Mouse (Mus musculus) liver, embryonic 12.5 days (tissue): ENCODE data around the gene Aanat. TPM values are rescaled to one million over a fixed set of nuclear protein-coding genes. Genes with fewer than 3 reads are reported as not detected.

ENCODE experiments used
- ATAC-seq: fragments of 200-750 bp; cut with Nextera tagmentation; 2 replicates; pipeline ENCODE4 v1.8.0; 2017; ENCODE audit warnings: moderate number of reproducible peaks, mild to moderate bottlenecking, moderate library complexity
- H3K27ac ChIP-seq: fragments of 300-500 bp; sonication (generic); 2 replicates; pipeline ENCODE4 v1.5.1; 2016; ENCODE audit warnings: mild to moderate bottlenecking
- H3K27me3 ChIP-seq: fragments of 300-500 bp; sonication (generic); replicated peaks from 2 replicates; pipeline ENCODE4 v1.6.1; 2016; ENCODE audit warnings: mild to moderate bottlenecking, moderate library complexity
- H3K36me3 ChIP-seq: fragments of 300-500 bp; sonication (generic); 2 replicates; pipeline ENCODE4 v1.6.1; 2016; ENCODE audit warnings: mild to moderate bottlenecking, moderate library complexity
- H3K4me1 ChIP-seq: fragments of 300-500 bp; sonication (generic); 2 replicates; pipeline ENCODE4 v1.6.1; 2016
- H3K4me2 ChIP-seq: fragments of 300-500 bp; sonication (generic); 2 replicates; pipeline ENCODE4 v1.6.1; 2016; ENCODE audit warnings: mild to moderate bottlenecking, moderate library complexity
- H3K4me3 ChIP-seq: fragments of 300-500 bp; sonication (generic); 2 replicates; pipeline ENCODE4 v1.5.1; 2016; ENCODE audit warnings: mild to moderate bottlenecking, moderate library complexity
- H3K9ac ChIP-seq: fragments of 300-500 bp; sonication (generic); 2 replicates; pipeline ENCODE4 v1.6.1; 2016; ENCODE audit warnings: mild to moderate bottlenecking, moderate library complexity
- H3K9me3 ChIP-seq: fragments of 300-500 bp; sonication (generic); replicated peaks from 2 replicates; pipeline ENCODE4 v1.6.1; 2016; ENCODE audit warnings: mild to moderate bottlenecking, moderate library complexity
- WGBS: fragments of 180-500 bp; shearing (Covaris S2); methylation state at CpG from one replicate; pipeline ENCODE4 v1.1.7; 2016; ENCODE audit not compliant: insufficient replicate concordance; 5-methylcytosine and 5-hydroxymethylcytosine counted together
- polyA plus RNA-seq: library from polyadenylated mRNA; unstranded; fragments of >200 nt; fragmentation: Nextera tagmentation; extraction: Ambion mirVana; gene quantifications from 2 replicates; pipeline ENCODE4 v1.2.1, GENCODE M21; 2016

The Aanat gene
- polyA plus RNA-seq, 1 experiment from 2014 or later: not detected

GRCm38 (mm10) chr11:116579280-116579679, 7.0 kb upstream of the Aanat start:
- peaks cover 20% of the 10 kb centered on the region for H3K36me3 ChIP-seq
- H3K9ac ChIP-seq: peak overlapping the region; percentile 99
- peaks cover 65% of the 10 kb centered on the region for H3K4me1 ChIP-seq
- H3K4me3 ChIP-seq: peak overlapping the region; percentile 95
- H3K27ac ChIP-seq: peak overlapping the region; percentile 97
- peak overlapping the region; percentile 87 for H3K4me2 ChIP-seq
- no peaks in the 10 kb centered on the region for H3K9me3 ChIP-seq
- no peak for ATAC-seq
- 85% methylated on average over 3 of the region's 3 CpGs for WGBS
- H3K27me3 ChIP-seq: no peaks in the 10 kb centered on the region

GRCm38 (mm10) chr11:116580031-116580652, 6.1 kb upstream of the Aanat start:
- H3K36me3 ChIP-seq: peaks cover 20% of the 10 kb centered on the region
- H3K27me3 ChIP-seq: no peaks in the 10 kb centered on the region
- ATAC-seq: peak; percentile 79
- H3K27ac ChIP-seq: peak overlapping the region; percentile 97
- no peaks in the 10 kb centered on the region for H3K9me3 ChIP-seq
- WGBS: 12% methylated on average over 10 of the region's 10 CpGs
- peak overlapping the region; percentile 95 for H3K4me3 ChIP-seq
- peak overlapping the region; percentile 99 for H3K9ac ChIP-seq
- peaks cover 56% of the 10 kb centered on the region for H3K4me1 ChIP-seq
- H3K4me2 ChIP-seq: peak overlapping the region; percentile 87

GRCm38 (mm10) chr11:116580711-116581375, 5.4 kb upstream of the Aanat start:
- H3K4me1 ChIP-seq: peaks cover 49% of the 10 kb centered on the region
- H3K4me3 ChIP-seq: peak overlapping the region; percentile 95

DNA sequence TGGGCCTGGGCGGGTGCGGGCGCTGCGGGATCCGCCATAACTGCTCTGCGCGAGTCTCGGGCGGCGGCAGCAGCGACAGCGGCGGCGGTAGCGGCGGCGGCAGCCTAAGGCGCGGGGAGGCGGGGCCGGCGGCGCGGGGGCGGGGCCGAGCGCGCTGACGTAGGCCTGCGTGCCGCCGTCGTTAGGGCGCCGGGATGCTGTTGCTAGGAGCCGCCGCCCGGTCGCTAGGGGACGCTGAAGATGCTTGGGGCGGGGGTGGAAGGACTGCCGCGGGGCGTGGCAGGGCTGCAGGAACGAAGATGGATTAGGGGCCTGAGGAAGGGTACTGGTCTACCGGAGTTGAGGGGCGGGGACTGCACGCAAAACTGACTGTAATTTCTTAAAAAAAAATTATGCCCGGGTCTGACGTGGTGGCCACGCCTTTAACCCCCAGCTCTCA, 4.8 kb upstream of the Aanat start, which contains the start of gene Ube2o:
Ube2o (minus strand) TSS at position 72 of the 439 bp plus-strand sequence.
- Histone ChIP-seq H3K4me2 (peak within 1 kb of the TSS; percentile 87), H3K27ac (peak within 1 kb of the TSS; percentile 97), H3K4me1 (peaks cover 44% of the 10 kb centered on the region), H3K4me3 (peak within 1 kb of the TSS; percentile 95), H3K9ac (peak within 1 kb of the TSS; percentile 99), H3K9me3 (no peaks in the 10 kb centered on the region), H3K27me3 (no peaks in the 10 kb centered on the region), H3K36me3 (peaks cover 20% of the 10 kb centered on the region)
- peak; percentile 79 for ATAC-seq
- WGBS: 5% methylated on average over 50 of the region's 51 CpGs

More at GRCm38 (mm10) chr11:116580711-116581375, 5.4 kb upstream of the Aanat start:
- Histone ChIP-seq H3K9ac (peak overlapping the region; percentile 99), H3K36me3 (peaks cover 20% of the 10 kb centered on the region), H3K9me3 (no peaks in the 10 kb centered on the region), H3K27ac (peak overlapping the region; percentile 97), H3K27me3 (no peaks in the 10 kb centered on the region), H3K4me2 (peak overlapping the region; percentile 87)
- WGBS: under 1% methylated on average over 89 of the region's 91 CpGs
- ATAC-seq: peak; percentile 79

DNA sequence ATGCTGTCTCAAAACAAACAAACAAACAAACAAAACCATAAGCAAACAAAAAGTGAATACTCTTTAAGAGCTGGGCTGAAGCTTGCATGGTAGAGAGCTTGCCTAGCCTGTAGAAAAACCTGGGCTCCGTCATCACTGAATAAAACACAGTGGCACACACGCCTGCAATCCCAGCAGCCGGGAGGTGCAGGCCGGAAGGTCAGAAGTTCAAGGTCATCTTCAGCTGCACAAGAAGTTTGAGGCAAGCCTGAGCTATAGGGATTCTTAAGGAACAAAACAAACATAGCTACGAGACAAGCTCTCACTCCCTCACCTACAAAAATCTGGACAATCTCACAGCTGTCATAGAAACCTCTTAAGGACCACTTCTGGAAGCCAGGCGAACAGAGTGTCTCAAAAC, 550 bp upstream of the Aanat start:
- WGBS: 73% methylated on average over 6 of the region's 6 CpGs
- Histone ChIP-seq H3K27me3 (peaks cover 31% of the 10 kb centered on the region), H3K4me3 (no peak overlapping the region), H3K4me1 (peaks cover 38% of the 10 kb centered on the region), H3K36me3 (no peaks in the 10 kb centered on the region), H3K9ac (no peak overlapping the region), H3K4me2 (no peak overlapping the region), H3K27ac (no peak overlapping the region), H3K9me3 (no peaks in the 10 kb centered on the region)
- ATAC-seq: no peak

- H3K36me3 ChIP-seq: no peaks in the 10 kb centered on the region
- peaks cover 38% of the 10 kb centered on the region for H3K4me1 ChIP-seq
- WGBS: 26% methylated on average over 23 of the region's 23 CpGs
- ATAC-seq: peak; percentile 73
- no peak overlapping the region; the same call in 1 of the 2 replicates for H3K4me2 ChIP-seq
- no peak overlapping the region for H3K4me3 ChIP-seq
- no peak overlapping the region for H3K27ac ChIP-seq
- H3K9ac ChIP-seq: no peak overlapping the region
- H3K9me3 ChIP-seq: no peaks in the 10 kb centered on the region
- H3K27me3 ChIP-seq: peaks cover 31% of the 10 kb centered on the region
These were observed 784 bp downstream of the Aanat start for GRCm38 (mm10) chr11:116586801-116587631.

DNA sequence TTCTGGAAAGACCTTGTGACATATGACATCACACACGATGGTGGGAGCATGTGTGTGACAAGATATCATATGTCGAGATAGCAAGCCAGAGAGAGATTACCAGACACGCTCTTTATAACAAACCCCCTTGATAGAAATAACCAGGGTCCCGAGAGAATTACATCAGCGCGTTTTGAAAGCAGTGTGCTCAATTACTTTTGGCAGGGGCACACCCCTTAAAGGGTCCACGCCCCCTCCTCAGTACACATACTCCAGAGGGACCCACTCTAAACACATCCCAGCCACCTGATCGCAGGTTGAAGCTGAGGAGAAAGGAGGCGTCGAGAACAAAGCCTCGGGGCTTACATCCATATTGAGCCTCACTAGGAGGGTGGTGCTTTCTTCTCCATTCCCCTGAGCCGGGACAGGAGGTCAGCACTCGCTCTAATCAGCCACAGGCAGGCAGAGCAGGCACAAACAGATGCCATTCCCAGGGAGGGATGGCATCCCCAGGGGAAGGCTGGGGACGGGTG, 2.8 kb downstream of the Aanat start:
- no peaks in the 10 kb centered on the region for H3K36me3 ChIP-seq
- H3K9ac ChIP-seq: peak overlapping the region; percentile 13; the same call in 1 of the 2 replicates
- no peak overlapping the region for H3K27ac ChIP-seq
- H3K9me3 ChIP-seq: no peaks in the 10 kb centered on the region
- ATAC-seq: no peak
- 29% methylated on average over 14 of the region's 14 CpGs for WGBS
- peaks cover 42% of the 10 kb centered on the region for H3K4me1 ChIP-seq
- peaks cover 33% of the 10 kb centered on the region for H3K27me3 ChIP-seq
- no peak overlapping the region for H3K4me3 ChIP-seq
- H3K4me2 ChIP-seq: no peak overlapping the region

DNA sequence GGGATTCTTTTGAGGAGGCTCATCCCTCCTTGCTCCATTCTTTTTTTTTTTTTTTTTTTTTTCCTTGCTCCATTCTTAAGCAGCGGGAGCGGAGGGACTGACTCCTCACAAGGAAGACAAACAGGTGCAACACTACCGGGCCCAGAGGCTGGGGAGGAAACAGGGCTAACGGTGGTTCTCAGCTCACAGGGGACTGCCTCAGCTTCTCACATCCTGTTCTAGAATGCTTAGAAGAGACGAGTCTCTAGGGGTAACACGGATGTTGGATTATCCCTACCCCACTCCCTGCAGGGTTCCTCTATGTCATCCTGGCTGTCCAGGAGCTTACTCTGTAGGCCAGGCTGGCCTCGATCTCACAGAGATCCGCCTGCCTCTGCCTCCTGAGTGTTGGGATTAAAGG, 3.3 kb downstream of the Aanat start:
- 54% methylated on average over 8 of the region's 8 CpGs for WGBS
- H3K9ac ChIP-seq: 0 out of 2 replicates have a peak overlapping the region, but pooled peaks have one; percentile 13
- no peak overlapping the region for H3K4me3 ChIP-seq
- no peak overlapping the region for H3K27ac ChIP-seq
- H3K4me1 ChIP-seq: peaks cover 42% of the 10 kb centered on the region
- no peak for ATAC-seq
- H3K4me2 ChIP-seq: no peak overlapping the region
- peaks cover 38% of the 10 kb centered on the region for H3K27me3 ChIP-seq
- H3K9me3 ChIP-seq: no peaks in the 10 kb centered on the region
- no peaks in the 10 kb centered on the region for H3K36me3 ChIP-seq

GRCm38 (mm10) chr11:116591621-116592020, 5.4 kb downstream of the Aanat start:
- Histone ChIP-seq H3K4me1 (peaks cover 39% of the 10 kb centered on the region), H3K9me3 (no peaks in the 10 kb centered on the region), H3K9ac (no peak overlapping the region), H3K4me2 (no peak overlapping the region), H3K4me3 (no peak overlapping the region), H3K27ac (no peak overlapping the region), H3K27me3 (peaks cover 40% of the 10 kb centered on the region), H3K36me3 (peaks cover 2% of the 10 kb centered on the region; the same call in 1 of the 2 replicates)
- ATAC-seq: no peak
- WGBS: 62% methylated on average over 4 of the region's 4 CpGs

- no peak overlapping the region for H3K27ac ChIP-seq
- no peaks in the 10 kb centered on the region for H3K9me3 ChIP-seq
- peaks cover 43% of the 10 kb centered on the region for H3K27me3 ChIP-seq
- H3K4me2 ChIP-seq: no peak overlapping the region
- H3K9ac ChIP-seq: no peak overlapping the region
- peak; percentile 74 for ATAC-seq
- peaks cover 35% of the 10 kb centered on the region for H3K4me1 ChIP-seq
- H3K36me3 ChIP-seq: peaks cover 10% of the 10 kb centered on the region
- H3K4me3 ChIP-seq: no peak overlapping the region
These were observed 6.2 kb downstream of the Aanat start for GRCm38 (mm10) chr11:116592428-116592827.

DNA sequence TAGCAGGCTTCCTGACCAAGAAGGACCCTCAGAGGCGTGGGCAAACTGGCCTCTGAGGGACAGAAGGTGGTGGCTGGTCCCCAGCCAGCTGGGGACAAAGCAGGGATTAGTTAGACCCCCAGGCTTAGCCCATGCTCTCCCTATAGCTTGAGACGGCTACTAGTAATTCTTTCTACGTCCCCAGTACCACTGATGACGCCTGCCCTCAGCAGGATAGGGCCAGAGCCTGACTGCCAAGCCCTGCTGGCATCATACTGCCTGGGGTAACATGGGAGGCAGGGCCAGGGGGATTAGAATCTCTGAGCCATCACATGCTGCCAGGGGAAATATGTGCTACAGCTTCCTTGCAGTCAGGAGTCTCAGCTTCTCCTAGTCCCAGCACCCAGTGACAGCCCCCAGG, 7.1 kb downstream of the Aanat start:
- Histone ChIP-seq H3K4me1 (peaks cover 32% of the 10 kb centered on the region), H3K36me3 (peaks cover 18% of the 10 kb centered on the region), H3K9ac (no peak overlapping the region), H3K4me3 (no peak overlapping the region), H3K27ac (no peak overlapping the region), H3K27me3 (peaks cover 35% of the 10 kb centered on the region), H3K4me2 (no peak overlapping the region), H3K9me3 (no peaks in the 10 kb centered on the region)
- WGBS: 62% methylated on average over 4 of the region's 4 CpGs
- no peak for ATAC-seq
